9 mouse cellular contexts compared by ENCODE assay signal in the genomic region with DNA sequence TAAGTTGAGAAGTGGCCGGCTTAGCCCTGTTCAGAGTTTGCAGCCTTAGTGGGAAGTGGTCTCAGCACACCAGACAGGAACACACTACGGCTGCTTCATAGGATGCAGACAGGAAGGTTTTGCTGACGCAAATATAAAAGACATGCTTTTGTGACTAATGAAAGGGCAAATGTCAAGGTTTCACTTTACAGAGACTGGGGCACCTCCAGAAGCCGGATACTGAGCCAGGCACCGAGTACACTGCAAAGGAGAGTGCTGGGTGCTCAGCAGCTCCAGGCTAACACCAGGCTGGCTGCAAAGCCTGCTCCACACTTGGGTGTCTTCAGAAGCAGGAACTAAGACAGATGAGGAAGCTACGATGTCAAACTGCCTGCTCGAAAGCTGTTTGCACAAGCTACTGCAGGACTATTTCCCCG. TPM values are rescaled to one million over a fixed set of nuclear protein-coding genes. Genes with fewer than 3 reads are reported as not detected.
DNase-seq lines count a peak whose midpoint lies in the region; ATAC-seq and TF ChIP-seq lines count a peak whose summit lies in the region.
"Had no signal": no experiment of that assay in that cellular context is flagged by ENCODE, and none has a peak within 500 bp of the region (broad histone marks: within the 10 kb centered on the region; RNA-seq: fewer than 3 reads in every experiment).

No protein-coding gene starts in this region.

- TF ChIP-seq CTCF in hindbrain, postnatal 0 days (IDR thresholded peaks at IDR 0.05; ENCODE audit: low read depth): no peak

- no peak for ATAC-seq in lung, embryonic 16.5 days (ENCODE audit: low read depth)
- no peak for ATAC-seq in liver, embryonic 12.5 days
- ATAC-seq in hindbrain, postnatal 0 days: no peak

- H3K4me3 ChIP-seq in lung, embryonic 16.5 days (ENCODE audit: low read length): no peak overlapping the region
- H3K4me3 ChIP-seq in liver, embryonic 12.5 days: no peak overlapping the region
- no peak overlapping the region for H3K4me3 ChIP-seq in hindbrain, postnatal 0 days (ENCODE audit: low read length)

- no peaks in the 10 kb centered on the region for H3K27me3 ChIP-seq in lung, embryonic 16.5 days (ENCODE audit: control insufficient read depth, insufficient read depth, low read depth, low read length)
- no peaks in the 10 kb centered on the region for H3K27me3 ChIP-seq in liver, embryonic 12.5 days (replicated peaks)
- no peaks in the 10 kb centered on the region for H3K27me3 ChIP-seq in hindbrain, postnatal 0 days (ENCODE audit: insufficient read depth, low read length)

- H3K4me1 ChIP-seq in lung, embryonic 16.5 days (replicated peaks; ENCODE audit: control insufficient read depth, insufficient read depth, low read length): peaks cover 3% of the 10 kb centered on the region; the same call in 1 of the 2 replicates
- peaks cover 59% of the 10 kb centered on the region for H3K4me1 ChIP-seq in liver, embryonic 12.5 days
- H3K4me1 ChIP-seq in hindbrain, postnatal 0 days (ENCODE audit: insufficient read depth, low read length): 0 out of 2 replicates have a peak, but pooled peaks cover 5% of the 10 kb centered on the region

- 0 out of 2 replicates have a peak overlapping the region, but pooled peaks have one; percentile 19 for H3K27ac ChIP-seq in lung, embryonic 16.5 days (ENCODE audit: low read length)
- peak overlapping the region; percentile 61 for H3K27ac ChIP-seq in liver, embryonic 12.5 days
- H3K27ac ChIP-seq in hindbrain, postnatal 0 days: no peak overlapping the region

- WGBS in lung, embryonic 16.5 days: 35% methylated on average over 8 of the region's 8 CpGs
- WGBS in liver, embryonic 12.5 days (ENCODE audit: insufficient replicate concordance): 49% methylated on average over 8 of the region's 8 CpGs
- 59% methylated on average over 8 of the region's 8 CpGs for WGBS in hindbrain, postnatal 0 days

- no peak overlapping the region for H3K4me2 ChIP-seq in lung, embryonic 16.5 days (ENCODE audit: low read depth, low read length)
- peak overlapping the region; percentile 25; the same call in 1 of the 2 replicates for H3K4me2 ChIP-seq in liver, embryonic 12.5 days
- no peak overlapping the region for H3K4me2 ChIP-seq in hindbrain, postnatal 0 days (ENCODE audit: low read depth, low read length)

- no peak overlapping the region for H3K9ac ChIP-seq in lung, embryonic 16.5 days (ENCODE audit: low read length)
- H3K9ac ChIP-seq in liver, embryonic 12.5 days: no peak overlapping the region; the same call in 1 of the 2 replicates
- H3K9ac ChIP-seq in hindbrain, postnatal 0 days (replicated peaks; ENCODE audit: low read length): no peak overlapping the region

- no peaks in the 10 kb centered on the region for H3K36me3 ChIP-seq in lung, embryonic 16.5 days (ENCODE audit: control insufficient read depth, insufficient read depth, low read length)
- H3K36me3 ChIP-seq in liver, embryonic 12.5 days: peaks cover 12% of the 10 kb centered on the region; the same call in 1 of the 2 replicates
- no peaks in the 10 kb centered on the region for H3K36me3 ChIP-seq in hindbrain, postnatal 0 days (ENCODE audit: insufficient read depth, low read length)

- no peak for DNase-seq in lung, postnatal 25 days (ENCODE audit: low spot score)
- DNase-seq in adrenal gland, postnatal 14 days: peak; percentile 50
- peak; percentile 68 for DNase-seq in thymus, postnatal 0 days (ENCODE audit: low spot score)
- DNase-seq in cerebellum, postnatal 10 days: no peak
- no peak for DNase-seq in hindbrain, postnatal 0 days (ENCODE audit: low spot score)
- no peak for DNase-seq in layer of hippocampus, postnatal 14 days (ENCODE audit: low spot score in 2 of 2)
- DNase-seq: kidney, adult 11 months had no signal

- no peaks in the 10 kb centered on the region for H3K9me3 ChIP-seq in lung, embryonic 16.5 days (ENCODE audit: control insufficient read depth, low read length)
- no peaks in the 10 kb centered on the region for H3K9me3 ChIP-seq in liver, embryonic 12.5 days (replicated peaks)
- no peaks in the 10 kb centered on the region for H3K9me3 ChIP-seq in hindbrain, postnatal 0 days (ENCODE audit: low read length)

RNA-seq across cellular contexts. Expression of gene Rab8b, which starts 37.1 kb away (rescaled TPM):
- polyA plus RNA-seq in lung, embryonic 16.5 days (2015; fragmentation: Nextera tagmentation; extraction: Ambion mirVana): 28.8 and 30.4 TPM in 2 replicates
- 19.1 and 23.1 TPM in 2 replicates for total RNA-seq in adrenal gland, postnatal 14 days (2021)
- polyA plus RNA-seq in liver, embryonic 12.5 days (2016; fragmentation: Nextera tagmentation; extraction: Ambion mirVana): 39.4 and 42.2 TPM in 2 replicates
- 14.4 and 25.8 TPM in 2 replicates for polyA plus RNA-seq in thymus, postnatal 0 days (2015; fragmentation: Nextera tagmentation; extraction: Ambion mirVana)
- 25.9 and 32.7 TPM in 2 replicates for total RNA-seq in hindbrain, postnatal 0 days (2014; rRNA removed)
- polyA plus RNA-seq in hindbrain, postnatal 0 days (2015; fragmentation: Nextera tagmentation; extraction: Ambion mirVana): 26.3 and 27.1 TPM in 2 replicates
- 10 to 100 TPM; 31.6 to 33.7 TPM for total RNA-seq in layer of hippocampus, postnatal 14 days (2021)

RNA-seq across cellular contexts. Expression of gene Aph1c, which starts 47.9 kb away (rescaled TPM):
- polyA plus RNA-seq in lung, embryonic 16.5 days (2015; fragmentation: Nextera tagmentation; extraction: Ambion mirVana): 6.1 and 8.7 TPM in 2 replicates
- total RNA-seq in adrenal gland, postnatal 14 days (2021): 7.9 and 8.0 TPM in 2 replicates
- 0.87 and 1.3 TPM in 2 replicates for polyA plus RNA-seq in liver, embryonic 12.5 days (2016; fragmentation: Nextera tagmentation; extraction: Ambion mirVana)
- polyA plus RNA-seq in thymus, postnatal 0 days (2015; fragmentation: Nextera tagmentation; extraction: Ambion mirVana): 2.1 and 3.5 TPM in 2 replicates
- total RNA-seq in hindbrain, postnatal 0 days (2014; rRNA removed): 2.1 and 3.1 TPM in 2 replicates
- polyA plus RNA-seq in hindbrain, postnatal 0 days (2015; fragmentation: Nextera tagmentation; extraction: Ambion mirVana): 5.3 and 6.3 TPM in 2 replicates
- 1 to 10 TPM; 5.2 to 5.3 TPM for total RNA-seq in layer of hippocampus, postnatal 14 days (2021)

Comparison
In these comparisons a context has a peak if more than half of its experiments do, and no peak if none do; other contexts are left out.
1. DNase-seq: peak in adrenal gland, postnatal 14 days (single experiment) and thymus, postnatal 0 days (single experiment); none in lung, postnatal 25 days (single experiment), cerebellum, postnatal 10 days (0 of 2), hindbrain, postnatal 0 days (single experiment) and layer of hippocampus, postnatal 14 days (0 of 2).